Mouse (Mus musculus): ENCODE measurements around the gene Spon1.

GRCm38 (mm10) chr7:113756616-113757015, 9.2 kb upstream of the Spon1 start:
- TF ChIP-seq EP300 (IDR thresholded peaks at IDR 0.05) (no peak), CTCF (IDR thresholded peaks at IDR 0.05) (no peak)
